8 mouse cellular contexts compared by ENCODE assay signal in genomic region chr5:24750321-24751304, GRCm38 (mm10). TPM values are rescaled to one million over a fixed set of nuclear protein-coding genes. Genes with fewer than 3 reads are reported as not detected.
DNase-seq lines count a peak whose midpoint lies in the region; ATAC-seq and TF ChIP-seq lines count a peak whose summit lies in the region.

No protein-coding gene starts in this region.

- peak overlapping the region; percentile 97 for H3K27ac ChIP-seq in heart, embryonic 13.5 days (replicated peaks)
- peak overlapping the region; percentile 49 for H3K27ac ChIP-seq in liver, embryonic 11.5 days (ENCODE audit: low read depth, low read length)
- H3K27ac ChIP-seq in stomach, embryonic 14.5 days (ENCODE audit: low read length): peak overlapping the region; percentile 95

- 1% methylated on average over 59 of the region's 59 CpGs for WGBS in heart, embryonic 13.5 days
- 1% methylated on average over 59 of the region's 59 CpGs for WGBS in liver, embryonic 11.5 days
- WGBS in stomach, embryonic 14.5 days: under 1% methylated on average over 59 of the region's 59 CpGs

- H3K4me1 ChIP-seq in erythroblast, embryonic 14.5 days (ENCODE audit: control insufficient read depth): peaks cover 18% of the 10 kb centered on the region
- H3K4me1 ChIP-seq in heart, embryonic 13.5 days: peaks cover 42% of the 10 kb centered on the region
- peaks cover 24% of the 10 kb centered on the region for H3K4me1 ChIP-seq in liver, embryonic 11.5 days (replicated peaks; ENCODE audit: control insufficient read depth, insufficient read depth, low read length)
- peaks cover 28% of the 10 kb centered on the region for H3K4me1 ChIP-seq in stomach, embryonic 14.5 days (ENCODE audit: control insufficient read depth, insufficient read depth, low read length)

- peak; percentile 76 for ATAC-seq in CD4-positive, CD25-positive, alpha-beta regulatory T cell, adult 4 months
- ATAC-seq in heart, embryonic 13.5 days (ENCODE audit: extremely low read depth, insufficient number of reproducible peaks, low FRiP score, low TSS enrichment): peak; percentile 56
- peak; percentile 73 for ATAC-seq in liver, embryonic 11.5 days (replicated peaks; ENCODE audit: low FRiP score)
- ATAC-seq in stomach, embryonic 14.5 days (ENCODE audit: insufficient number of reproducible peaks, insufficient read depth, low FRiP score, low read depth): peak; percentile 77

- peak overlapping the region; percentile 57 for H3K4me3 ChIP-seq in erythroblast, embryonic 14.5 days (replicated peaks)
- H3K4me3 ChIP-seq in heart, embryonic 13.5 days: peak overlapping the region; percentile 69
- peak overlapping the region; percentile 61 for H3K4me3 ChIP-seq in liver, embryonic 11.5 days (ENCODE audit: low read depth, low read length)
- peak overlapping the region; percentile 20 for H3K4me3 ChIP-seq in myocyte
- peak overlapping the region; percentile 53 for H3K4me3 ChIP-seq in stomach, embryonic 14.5 days (ENCODE audit: low read depth, low read length)

- no peaks in the 10 kb centered on the region for H3K79me2 ChIP-seq in myocyte (ENCODE audit: control insufficient read depth, insufficient read depth)

- H3K36me3 ChIP-seq in erythroblast, embryonic 14.5 days (ENCODE audit: control insufficient read depth): no peaks in the 10 kb centered on the region
- H3K36me3 ChIP-seq in heart, embryonic 13.5 days: no peaks in the 10 kb centered on the region
- no peaks in the 10 kb centered on the region for H3K36me3 ChIP-seq in liver, embryonic 11.5 days (ENCODE audit: control insufficient read depth, insufficient read depth, low read length)
- H3K36me3 ChIP-seq in myocyte (ENCODE audit: control insufficient read depth, insufficient read depth): no peaks in the 10 kb centered on the region
- H3K36me3 ChIP-seq in stomach, embryonic 14.5 days (ENCODE audit: control insufficient read depth, insufficient read depth, low read length): no peaks in the 10 kb centered on the region

- H3K27me3 ChIP-seq in erythroblast, embryonic 14.5 days (ENCODE audit: control insufficient read depth): peaks cover 31% of the 10 kb centered on the region
- H3K27me3 ChIP-seq in heart, embryonic 13.5 days (replicated peaks): no peaks in the 10 kb centered on the region; the same call in 1 of the 2 replicates
- no peaks in the 10 kb centered on the region for H3K27me3 ChIP-seq in liver, embryonic 11.5 days (replicated peaks; ENCODE audit: control insufficient read depth, insufficient read depth, low read length)
- no peaks in the 10 kb centered on the region for H3K27me3 ChIP-seq in myocyte (ENCODE audit: control insufficient read depth, insufficient read depth, insufficient read length)
- no peaks in the 10 kb centered on the region for H3K27me3 ChIP-seq in stomach, embryonic 14.5 days (ENCODE audit: control insufficient read depth, insufficient read depth, low read length)

- H3K4me2 ChIP-seq in heart, embryonic 13.5 days: peak overlapping the region; percentile 94
- peak overlapping the region; percentile 77 for H3K4me2 ChIP-seq in liver, embryonic 11.5 days
- H3K4me2 ChIP-seq in myocyte (ENCODE audit: low read depth): peak overlapping the region; percentile 90
- H3K4me2 ChIP-seq in stomach, embryonic 14.5 days (replicated peaks; ENCODE audit: low read depth, low read length): peak overlapping the region; percentile 93

- H3ac ChIP-seq in myocyte (ENCODE audit: control insufficient read depth, insufficient read length): no peak overlapping the region

- H3K9me3 ChIP-seq in erythroblast, embryonic 14.5 days (ENCODE audit: control insufficient read depth, low read length): no peaks in the 10 kb centered on the region
- H3K9me3 ChIP-seq in heart, embryonic 13.5 days: no peaks in the 10 kb centered on the region
- H3K9me3 ChIP-seq in liver, embryonic 11.5 days (ENCODE audit: control insufficient read depth, low read length): no peaks in the 10 kb centered on the region
- no peaks in the 10 kb centered on the region for H3K9me3 ChIP-seq in stomach, embryonic 14.5 days (ENCODE audit: control insufficient read depth, low read depth, low read length)

- no peak for TF ChIP-seq POLR2A in myocyte (IDR thresholded peaks at IDR 0.05; ENCODE audit: insufficient read length, low read depth)

- H3K9ac ChIP-seq in heart, embryonic 13.5 days: peak overlapping the region; percentile 94
- peak overlapping the region; percentile 60 for H3K9ac ChIP-seq in liver, embryonic 11.5 days (ENCODE audit: low read depth, low read length)
- H3K9ac ChIP-seq in stomach, embryonic 14.5 days (replicated peaks; ENCODE audit: low read depth, low read length): peak overlapping the region; percentile 65

- DNase-seq in brain, embryonic 18.5 days (ENCODE audit: low read depth, low spot score): peak; percentile 82
- peak; percentile 94 for DNase-seq in kidney, postnatal 10 days
- DNase-seq in liver, embryonic 11.5 days (ENCODE audit: low spot score): peak; percentile 96

TF ChIP-seq in myocyte, 11 proteins besides CTCF, POLR2A, EP300 and RAD21:
- peak in 1 of 3 experiments; percentile 46 for TF ChIP-seq MYOG (IDR thresholded peaks at IDR 0.05; ENCODE audit: control insufficient read depth in 1 of 3, insufficient read depth in 1 of 3, insufficient read length in 2 of 3, low read depth in 2 of 3)
- TF ChIP-seq MYOD1 (IDR thresholded peaks at IDR 0.05; ENCODE audit: control insufficient read depth in 1 of 3, insufficient read length in 2 of 3, low read depth in 2 of 3): peak in 1 of 3 experiments; percentile 8
- no peak for TF ChIP-seq CEBPB (IDR thresholded peaks at IDR 0.05; ENCODE audit: insufficient read depth, poor library complexity, severe bottlenecking)
- no peak for TF ChIP-seq TCF12 (IDR thresholded peaks at IDR 0.05; ENCODE audit: insufficient read depth, poor library complexity, severe bottlenecking)
- no peak for TF ChIP-seq SRF (IDR thresholded peaks at IDR 0.05; ENCODE audit: control insufficient read depth, insufficient read length, low read depth)
- no peak for TF ChIP-seq USF1 (IDR thresholded peaks at IDR 0.05; ENCODE audit: low read depth)
- TF ChIP-seq REST (IDR thresholded peaks at IDR 0.05; ENCODE audit: insufficient read depth, insufficient read length): no peak
- no peak for TF ChIP-seq E2F4 (IDR thresholded peaks at IDR 0.05; ENCODE audit: insufficient read depth)

RNA-seq across cellular contexts. Expression of gene Crygn, which starts 7.2 kb away (rescaled TPM):
- polyA plus RNA-seq in CD4-positive, CD25-positive, alpha-beta regulatory T cell, adult 4 months (2017; shearing (Covaris generic)): 1 to 10 TPM in 1 of 2 experiments, not detected in 1; 1.8 TPM
- polyA plus RNA-seq in erythroblast, embryonic 14.5 days (2012): not detected in 2 replicates
- polyA plus RNA-seq in heart, embryonic 13.5 days (2015; fragmentation: Nextera tagmentation; extraction: Ambion mirVana): 1.9 and 3.0 TPM in 2 replicates
- polyA plus RNA-seq in liver, embryonic 11.5 days (2014; fragmentation: Nextera tagmentation; extraction: Ambion mirVana): not detected in 2 replicates
- polyA plus RNA-seq in myocyte (2012; fragmentation: generic; extraction: Trizol): not detected
- 3.1 TPM in 1 of 2 replicates, not detected in the other for polyA plus RNA-seq in stomach, embryonic 14.5 days (2014; fragmentation: Nextera tagmentation; extraction: Ambion mirVana)

RNA-seq across cellular contexts. Expression of gene Wdr86, which starts 20.1 kb away (rescaled TPM):
- polyA plus RNA-seq in CD4-positive, CD25-positive, alpha-beta regulatory T cell, adult 4 months (2017; shearing (Covaris generic)): under 1 TPM; 0.39 to 0.91 TPM
- polyA plus RNA-seq in erythroblast, embryonic 14.5 days (2012): not detected in 2 replicates
- polyA plus RNA-seq in heart, embryonic 13.5 days (2015; fragmentation: Nextera tagmentation; extraction: Ambion mirVana): 7.7 and 7.9 TPM in 2 replicates
- 9.8 and 11.2 TPM in 2 replicates for polyA plus RNA-seq in liver, embryonic 11.5 days (2014; fragmentation: Nextera tagmentation; extraction: Ambion mirVana)
- not detected for polyA plus RNA-seq in myocyte (2012; fragmentation: generic; extraction: Trizol)
- 18.7 and 21.0 TPM in 2 replicates for polyA plus RNA-seq in stomach, embryonic 14.5 days (2014; fragmentation: Nextera tagmentation; extraction: Ambion mirVana)

Comparison
In these comparisons a context has a peak if more than half of its experiments do, and no peak if none do; other contexts are left out.
1. Peak in every context shown above with its lines: DNase-seq, ATAC-seq, H3K4me3 ChIP-seq and H3K27ac ChIP-seq.